Mouse (Mus musculus): ENCODE measurements around the gene Gstm3.
"Not testable (repeated sequence)": the region's sequence is repeated elsewhere in the genome, so short reads cannot be mapped to it uniquely, and the experiment has no call there.

Gene Gstm3

GRCm38 (mm10) chr3:107972070-107972469 lies 3.0 kb upstream of the Gstm3 start:
- no peak for DNase-seq

DNA sequence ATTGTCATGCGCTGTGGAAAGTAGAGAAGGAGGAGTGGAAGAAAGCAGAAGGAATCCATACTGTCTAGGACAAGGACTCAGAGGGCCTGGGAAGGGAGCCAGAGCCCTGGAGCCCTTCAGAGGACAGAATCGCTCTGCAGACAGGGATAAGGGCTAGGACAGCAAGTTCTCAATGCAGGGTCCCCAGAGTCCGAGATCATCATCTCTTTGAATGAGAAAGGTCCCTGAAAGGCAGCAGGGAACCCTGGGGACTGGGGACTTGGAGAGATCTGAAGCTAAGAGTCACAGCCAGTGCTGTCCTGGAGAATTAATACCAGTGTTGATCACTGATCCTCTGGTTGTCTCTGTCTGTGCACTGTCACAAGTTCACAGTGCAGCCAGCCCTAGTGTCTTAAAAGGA lies 2.0 kb upstream of the Gstm3 start:
- not testable (repeated sequence) for DNase-seq

GRCm38 (mm10) chr3:107966631-107967030 lies 2.5 kb downstream of the Gstm3 start:
- DNase-seq, result no peak

DNA sequence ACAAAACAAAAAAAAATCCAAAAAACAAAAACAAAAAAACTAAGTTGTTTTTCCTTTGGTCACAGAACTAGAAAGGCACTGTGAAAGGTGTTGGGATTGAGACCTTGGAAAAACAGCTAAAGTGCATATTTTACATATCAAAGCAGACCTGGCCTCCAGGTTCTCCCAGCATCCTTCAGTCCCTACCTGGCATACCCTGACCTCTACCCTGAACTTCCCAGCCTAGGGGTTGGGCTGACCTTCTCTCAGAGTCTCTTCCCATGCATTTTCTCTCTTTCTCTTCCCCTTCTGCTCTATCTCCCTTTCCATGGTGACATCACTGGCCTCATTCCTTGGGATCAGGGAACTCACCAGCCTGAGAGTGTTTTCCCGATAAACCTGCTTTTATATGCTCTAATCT lies 3.5 kb downstream of the Gstm3 start:
- no peak for DNase-seq

- no peak for DNase-seq
Observed at GRCm38 (mm10) chr3:107964656-107965308, 4.3 kb downstream of the Gstm3 start.

- DNase-seq, result no peak
Observed at GRCm38 (mm10) chr3:107964026-107964425, 5.1 kb downstream of the Gstm3 start.

DNA sequence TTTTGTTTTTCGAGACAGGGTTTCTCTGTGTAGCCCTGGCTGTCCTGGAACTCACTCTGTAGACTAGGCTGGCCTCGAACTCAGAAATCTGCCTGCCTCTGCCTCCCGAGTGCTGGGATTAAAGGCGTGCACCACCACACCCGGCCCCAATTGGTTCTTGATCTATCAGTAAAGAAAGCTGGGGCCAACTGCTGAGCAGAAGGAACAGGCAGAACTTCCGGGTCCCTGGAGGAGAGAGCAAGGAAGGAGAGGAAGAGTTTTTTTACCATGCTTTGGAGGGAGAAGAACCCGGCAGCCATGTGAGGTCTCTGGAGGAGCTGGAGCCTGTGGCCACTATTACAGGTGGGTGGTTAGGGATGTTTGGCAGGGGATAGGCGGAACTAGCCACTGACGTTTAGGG lies 13.8 kb downstream of the Gstm3 start:
- not testable (repeated sequence) for DNase-seq

- DNase-seq, result no peak
Observed at GRCm38 (mm10) chr3:107953906-107954305, 15.2 kb downstream of the Gstm3 start.

DNA sequence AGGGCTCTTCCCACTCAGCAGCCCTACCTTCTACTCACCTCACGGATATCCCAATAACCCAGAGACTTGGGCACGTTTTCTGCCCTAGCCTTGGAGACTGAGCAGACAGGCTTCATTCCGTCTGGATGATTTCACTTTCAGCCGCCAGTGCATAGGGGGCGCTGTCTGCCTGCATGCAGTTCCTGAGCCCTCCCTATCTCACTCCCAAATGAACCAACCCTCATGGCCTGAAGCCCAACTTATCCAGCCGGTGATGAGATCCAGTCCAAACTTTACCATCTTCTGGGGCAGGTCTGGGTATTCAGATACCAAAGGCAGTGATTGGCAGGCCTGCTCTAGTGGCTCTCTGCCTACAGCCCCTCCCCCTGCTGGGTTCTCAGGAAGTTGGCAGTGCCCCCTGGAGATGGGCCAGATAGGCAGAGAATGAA lies 15.7 kb downstream of the Gstm3 start:
- peak; percentile 40 for DNase-seq

DNA sequence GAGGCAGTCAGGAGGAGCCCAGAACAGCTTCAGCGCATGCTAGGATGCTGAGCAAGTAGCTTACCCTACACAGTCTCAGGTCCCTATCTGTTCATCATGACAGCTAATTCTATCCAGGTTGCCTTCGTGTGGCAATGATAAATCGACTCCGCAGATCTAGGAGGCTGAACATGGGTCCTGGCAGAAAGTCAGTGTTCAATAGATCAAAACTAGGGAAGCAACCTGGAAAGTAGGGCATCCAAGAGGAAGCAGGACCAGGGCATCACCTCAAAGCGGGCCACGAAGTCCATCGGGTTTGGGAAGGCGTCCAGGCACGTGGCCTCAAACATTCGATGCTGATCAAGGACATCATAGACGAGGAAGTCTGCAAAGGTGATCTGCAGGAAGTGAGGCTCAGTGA lies 18.6 kb downstream of the Gstm3 start:
- DNase-seq, result no peak

DNA sequence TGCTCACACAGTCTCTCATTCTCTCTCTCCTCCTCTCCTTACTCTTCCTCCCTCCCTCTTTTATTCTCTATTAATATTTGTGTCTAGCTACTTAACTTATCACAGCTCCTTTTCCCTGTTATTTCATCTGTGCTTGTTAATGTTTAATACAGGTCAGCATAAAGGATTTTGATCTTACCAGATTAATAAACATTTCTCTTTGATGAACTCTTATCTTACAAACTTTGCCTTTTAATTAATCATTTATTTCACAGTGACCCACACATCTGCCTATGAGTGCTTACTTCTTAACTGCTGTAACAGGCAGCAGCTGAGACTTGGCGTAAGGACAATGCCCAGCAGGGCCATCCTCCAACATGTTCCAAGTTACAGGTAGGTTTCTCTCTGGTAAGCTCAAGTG lies 19.6 kb downstream of the Gstm3 start:
- DNase-seq, result not testable (repeated sequence)

DNA sequence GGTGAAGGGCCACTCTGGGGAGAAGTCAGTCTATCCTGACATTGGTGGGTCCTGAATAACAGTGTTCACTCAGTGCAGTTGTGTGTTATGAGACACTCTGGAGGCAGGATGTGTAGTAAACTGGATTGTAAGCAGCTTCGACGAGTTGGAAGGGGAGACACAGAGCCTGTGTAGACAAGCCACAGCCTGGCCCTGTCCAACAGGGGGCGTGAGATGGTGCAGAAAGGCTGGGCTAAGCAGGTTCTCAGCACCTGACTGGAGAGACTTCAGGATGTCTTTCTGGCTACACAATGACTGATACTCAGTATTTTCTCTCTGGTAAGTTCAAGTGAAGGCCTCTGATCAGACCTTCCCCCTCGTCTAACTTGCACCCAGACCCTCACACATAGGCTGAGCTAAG lies 23.4 kb downstream of the Gstm3 start:
- no peak for DNase-seq

DNA sequence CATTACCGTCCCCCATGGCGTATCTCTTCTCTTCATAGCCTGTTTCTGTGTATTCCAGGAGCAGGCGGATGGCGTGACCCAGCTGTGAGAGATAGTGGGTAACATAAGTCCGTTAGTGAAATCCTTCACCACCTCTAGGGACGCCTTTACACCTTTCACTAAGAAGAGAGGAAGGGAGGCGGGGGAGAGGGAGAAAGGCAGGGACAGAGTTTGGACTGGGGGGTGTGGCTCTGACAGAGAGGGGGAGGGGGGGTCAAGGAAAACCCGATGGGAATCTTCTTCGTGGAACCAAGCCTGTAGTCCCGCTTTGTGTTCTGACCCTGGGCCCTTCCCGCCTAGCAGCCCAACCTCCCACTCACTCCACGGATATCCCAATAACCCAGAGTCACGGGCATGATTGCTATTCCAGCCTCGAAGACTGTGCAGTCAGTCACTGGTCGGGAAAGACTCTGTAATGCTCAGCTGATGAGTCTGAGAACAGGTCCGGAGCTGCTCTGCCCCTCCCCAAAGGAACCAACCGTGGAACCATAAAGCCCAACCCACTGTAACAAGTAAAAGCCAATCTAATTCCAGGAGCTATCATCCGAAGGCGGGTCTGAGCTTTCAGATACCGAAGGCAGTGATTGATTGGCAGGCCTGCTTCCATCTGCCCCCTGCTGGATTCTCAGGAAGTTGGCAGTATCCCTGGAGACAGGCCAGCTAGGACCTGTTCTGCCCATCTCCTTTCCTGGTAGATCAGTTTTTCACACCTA lies 25.7 kb downstream of the Gstm3 start, which contains the start of gene Gstm6:
TSS of gene Gstm6 (minus strand) at position 511 of the 752 bp plus-strand sequence.
- no peak for DNase-seq

DNA sequence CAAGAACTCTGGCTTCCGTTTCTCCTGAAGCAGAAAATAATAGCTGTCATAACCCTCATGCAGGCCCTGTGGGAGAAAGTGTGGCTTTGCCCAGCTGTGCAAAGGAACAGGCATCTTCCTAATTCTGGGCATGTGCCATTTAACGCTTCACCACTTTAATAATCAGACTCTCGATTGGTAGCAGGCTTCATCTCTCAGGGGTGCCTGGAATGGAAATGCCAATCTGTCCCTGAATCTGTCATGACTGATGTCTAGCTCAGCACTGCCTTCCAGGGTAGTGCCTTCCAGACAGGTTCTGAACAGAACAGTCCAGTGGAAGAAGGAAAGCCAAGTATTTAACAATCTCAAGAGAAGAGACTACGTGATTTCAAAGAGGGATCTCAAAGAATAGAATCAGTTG lies 27.8 kb downstream of the Gstm3 start:
- no peak for DNase-seq

DNA sequence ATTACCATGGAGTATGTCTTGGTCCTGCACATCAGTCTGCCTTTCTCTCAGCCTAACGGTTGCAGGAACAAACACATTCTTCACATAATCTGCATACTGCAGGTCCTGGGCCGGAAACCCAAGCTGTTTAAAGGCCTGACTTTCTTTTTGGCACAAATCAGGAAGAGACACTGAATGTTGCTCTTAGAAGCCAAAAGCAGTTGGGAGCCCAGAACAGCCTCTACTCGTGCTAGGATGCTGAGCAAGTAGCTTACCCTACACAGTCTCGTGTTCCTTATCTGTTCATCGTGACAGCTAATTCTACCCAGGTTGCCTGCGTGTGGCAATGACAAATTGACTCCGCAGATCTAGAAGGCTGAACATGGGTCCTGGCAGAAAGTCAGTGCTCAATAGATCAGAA lies 28.6 kb downstream of the Gstm3 start:
- DNase-seq, result no peak

GRCm38 (mm10) chr3:107939830-107940229 lies 29.3 kb downstream of the Gstm3 start:
- DNase-seq, result no peak

- peak; percentile 17 for DNase-seq
Observed at GRCm38 (mm10) chr3:107939403-107939802, 29.7 kb downstream of the Gstm3 start.

DNA sequence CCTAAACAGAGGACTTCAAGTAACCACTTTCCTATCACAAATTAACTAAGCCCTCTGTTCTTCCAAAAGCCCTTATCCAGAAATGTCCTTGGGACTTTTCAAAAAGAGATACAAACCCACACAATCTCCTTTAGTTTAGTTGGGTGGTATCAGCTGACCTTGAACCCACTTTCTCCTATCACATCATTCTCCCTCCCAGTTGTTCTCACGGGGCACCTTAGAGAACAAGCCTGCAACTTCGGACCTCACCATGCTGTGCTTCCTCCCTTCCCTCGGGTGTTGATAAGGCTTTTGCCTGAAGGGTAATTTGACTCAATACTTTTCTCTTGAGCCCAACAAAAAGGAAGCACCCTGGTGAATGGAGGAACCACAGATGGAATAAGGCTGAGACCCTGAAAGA lies 33.2 kb downstream of the Gstm3 start:
- DNase-seq, result no peak

- no peak for DNase-seq
Observed at GRCm38 (mm10) chr3:107935268-107935667, 33.8 kb downstream of the Gstm3 start.

- no peak for DNase-seq
Observed at GRCm38 (mm10) chr3:107932128-107932527, 37.0 kb downstream of the Gstm3 start.

DNA sequence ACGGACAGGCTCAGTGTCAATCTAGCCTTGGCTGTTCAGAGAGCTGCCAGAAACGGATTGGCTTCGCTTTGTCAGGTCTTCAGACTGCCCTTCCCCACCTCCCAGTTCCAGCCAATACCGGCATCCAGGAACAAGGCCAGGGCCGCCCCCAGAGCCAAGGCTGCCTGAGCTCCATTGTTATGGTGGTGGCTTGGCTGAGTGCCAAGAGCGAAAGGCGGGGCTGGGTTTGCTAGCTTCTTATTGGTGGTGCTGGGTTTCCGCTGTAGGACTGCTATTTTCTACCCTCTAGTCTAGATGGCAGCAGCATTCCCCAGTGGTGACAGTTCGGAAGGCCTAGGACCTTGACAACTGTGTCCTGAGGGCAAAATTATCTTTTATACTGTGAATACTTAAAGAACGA lies 37.4 kb downstream of the Gstm3 start, which contains the start of gene Gstm7:
TSS of gene Gstm7 (minus strand) at position 148 of the 400 bp plus-strand sequence.
- DNase-seq, result peak; percentile 95

DNA sequence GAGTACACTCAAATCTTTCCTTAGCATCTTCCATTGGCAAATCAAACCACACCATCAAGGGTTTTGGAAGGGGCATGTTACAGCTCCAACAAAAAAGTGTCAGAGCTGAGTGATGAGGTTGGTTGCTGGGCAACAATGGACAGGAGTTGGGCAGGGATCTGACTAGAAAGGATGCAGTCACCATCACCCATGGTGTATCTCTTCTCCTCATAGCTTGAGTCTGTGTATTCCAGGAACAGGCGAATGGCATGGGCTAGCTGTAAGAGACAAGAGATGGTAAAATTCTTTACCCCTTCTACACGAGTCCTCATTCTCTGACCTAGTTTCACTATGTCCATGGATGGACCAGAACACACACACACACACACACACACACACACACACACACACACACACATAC lies 37.9 kb downstream of the Gstm3 start:
- no peak for DNase-seq

DNA sequence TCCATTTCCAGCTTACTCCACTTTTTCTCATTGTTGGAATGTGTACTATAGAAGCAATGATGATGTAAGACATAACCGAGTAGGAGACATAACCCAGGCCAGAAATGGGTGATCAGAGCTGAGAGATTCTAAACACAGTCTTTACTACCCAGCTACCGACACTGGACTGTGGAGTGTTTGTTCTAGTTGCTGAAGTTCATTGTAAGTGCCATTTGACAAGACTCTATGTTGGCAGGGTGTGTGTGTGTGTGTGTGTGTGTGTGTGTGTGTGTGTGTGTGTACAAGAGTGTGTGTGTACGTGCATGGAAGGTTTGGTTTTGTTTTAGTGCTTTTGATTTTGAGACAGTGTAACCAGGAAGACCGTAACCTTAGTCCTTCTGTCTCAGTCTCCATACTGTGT lies 39.4 kb downstream of the Gstm3 start:
- DNase-seq, result no peak

- no peak for DNase-seq
Observed at GRCm38 (mm10) chr3:107929243-107929642, 39.8 kb downstream of the Gstm3 start.
